Mouse (Mus musculus): Measurements from ENCODE around the gene Abcg8.

DNA sequence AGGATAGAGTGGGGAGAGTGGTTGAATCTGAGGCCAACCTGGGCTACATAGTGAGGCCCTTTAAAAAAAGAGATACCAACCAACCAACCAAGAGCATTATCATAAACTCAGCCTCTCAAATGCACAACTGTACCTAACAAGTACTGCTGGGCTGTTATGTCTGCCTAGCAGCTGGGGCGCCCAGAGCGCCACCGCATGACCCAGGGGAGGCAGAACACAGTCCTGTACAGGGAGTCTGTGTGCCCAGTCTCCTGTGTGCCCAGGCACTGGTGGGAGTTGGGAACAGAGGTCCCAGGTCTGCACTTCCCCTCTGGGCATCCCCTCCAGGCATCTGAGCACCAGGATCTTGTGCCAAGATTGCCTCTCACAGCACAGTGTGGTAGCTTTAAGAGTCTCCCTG, 49.1 kb downstream of the Abcg8 start:
- TF ChIP-seq EP300 (optimal IDR thresholded peaks at IDR 0.05) (no peak), CTCF (IDR thresholded peaks at IDR 0.05; ENCODE audit: low read depth) (no peak)

Measured in stomach, postnatal 0 days (tissue).